Mouse (Mus musculus) cortical plate, adult 2 months (tissue): ENCODE measurements at regions not wholly inside any gene's neighbourhood (a gene's known extent, or its start where the extent isn't known, plus 50 kb on each side); places are given as distances from the start of the nearest gene placed in this dataset.

ENCODE experiments used
- CTCF ChIP-seq: fragments of 200-500 bp; IDR thresholded peaks from 2 replicates; pipeline ENCODE4 v1.5.1; 2011; ENCODE audit warnings: mild to moderate bottlenecking, control low read depth, low read length; ENCODE audit not compliant: insufficient read depth; ENCODE audit errors: extremely low read depth
- POLR2A ChIP-seq: fragments of 200-500 bp; IDR thresholded peaks from 2 replicates; pipeline ENCODE4 v1.6.1; 2011; ENCODE audit warnings: mild to moderate bottlenecking, low read length, control low read depth; ENCODE audit not compliant: insufficient read depth; ENCODE audit errors: extremely low read depth

DNA sequence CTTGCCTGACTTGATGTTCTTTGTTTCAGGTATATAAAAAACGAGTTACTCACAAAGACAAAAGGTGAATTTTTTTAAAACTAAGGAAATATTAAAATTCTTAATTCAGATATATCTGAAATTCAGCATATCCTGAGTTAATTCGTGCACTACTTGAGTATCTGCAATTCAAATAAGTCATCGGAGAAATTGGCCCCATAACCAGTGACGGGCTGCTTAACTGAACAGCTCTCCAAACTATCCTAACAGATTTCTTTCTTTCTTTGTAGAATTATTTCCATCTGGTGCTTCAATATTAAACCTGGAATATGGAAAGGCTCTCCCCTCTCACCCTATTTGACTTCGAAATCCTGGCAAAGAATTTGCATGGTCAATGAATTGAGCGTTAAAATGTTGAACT, 202.2 kb upstream of the Cxadr start:
- TF ChIP-seq CTCF (no peak), POLR2A (no peak)
